Mouse (Mus musculus) heart, embryonic 16.5 days (tissue): ENCODE measurements around the gene Ccdc71. TPM values are rescaled to one million over a fixed set of nuclear protein-coding genes. Genes with fewer than 3 reads are reported as not detected.

Experiments
- ATAC-seq: fragments of 200-750 bp; cut with Nextera tagmentation; replicated peaks from 2 replicates; pipeline ENCODE4 v1.8.0; 2017; ENCODE audit warnings: moderate number of reproducible peaks; ENCODE audit not compliant: insufficient read depth, low FRiP score; ENCODE audit errors: extremely low read depth
- H3K27ac ChIP-seq: fragments of 300-500 bp; sonication (generic); 2 replicates; pipeline ENCODE4 v1.5.1; 2014; ENCODE audit warnings: mild to moderate bottlenecking, low read length, control low read depth, moderate library complexity
- H3K27me3 ChIP-seq: fragments of 300-500 bp; sonication (generic); 2 replicates; pipeline ENCODE4 v1.6.1; 2014; ENCODE audit warnings: low read length, mixed read lengths; ENCODE audit not compliant: control insufficient read depth, insufficient read depth
- H3K36me3 ChIP-seq: fragments of 300-500 bp; sonication (generic); 2 replicates; pipeline ENCODE4 v1.6.1; 2014; ENCODE audit not compliant: control insufficient read depth, insufficient read depth
- H3K4me1 ChIP-seq: fragments of 300-500 bp; sonication (generic); 2 replicates; pipeline ENCODE4 v1.6.1; 2014; ENCODE audit warnings: low read length, mixed read lengths; ENCODE audit not compliant: control insufficient read depth, insufficient read depth
- H3K4me2 ChIP-seq: fragments of 300-500 bp; sonication (generic); 2 replicates; pipeline ENCODE4 v1.6.1; 2014; ENCODE audit warnings: low read depth, mild to moderate bottlenecking, control low read depth, low read length
- H3K4me3 ChIP-seq: fragments of 300-500 bp; sonication (generic); 2 replicates; pipeline ENCODE4 v1.5.1; 2014; ENCODE audit warnings: mild to moderate bottlenecking, control low read depth, low read length
- H3K9ac ChIP-seq: fragments of 300-500 bp; sonication (generic); 2 replicates; pipeline ENCODE4 v1.6.1; 2014; ENCODE audit warnings: low read length, control low read depth
- H3K9me3 ChIP-seq: fragments of 300-500 bp; sonication (generic); replicated peaks from 2 replicates; pipeline ENCODE4 v1.6.1; 2016; ENCODE audit warnings: low read length; ENCODE audit not compliant: control insufficient read depth
- whole genome bisulfite sequencing: fragments of 180-500 bp; shearing (Covaris S2); extraction: QIAGEN DNeasy Blood & Tissue Kit; methylation state at CpG from one replicate; pipeline ENCODE4 v1.1.7; 2014; 5-methylcytosine and 5-hydroxymethylcytosine counted together
- polyA plus RNA-seq: library from polyadenylated mRNA; unstranded; fragments of >200 nt; fragmentation: Nextera tagmentation; extraction: Ambion mirVana; gene quantifications from 2 replicates; pipeline ENCODE4 v1.2.1, GENCODE M21; 2015

Ccdc71 gene
- polyA plus RNA-seq, 1 experiment from 2014 or later, result 44.3 TPM

DNA sequence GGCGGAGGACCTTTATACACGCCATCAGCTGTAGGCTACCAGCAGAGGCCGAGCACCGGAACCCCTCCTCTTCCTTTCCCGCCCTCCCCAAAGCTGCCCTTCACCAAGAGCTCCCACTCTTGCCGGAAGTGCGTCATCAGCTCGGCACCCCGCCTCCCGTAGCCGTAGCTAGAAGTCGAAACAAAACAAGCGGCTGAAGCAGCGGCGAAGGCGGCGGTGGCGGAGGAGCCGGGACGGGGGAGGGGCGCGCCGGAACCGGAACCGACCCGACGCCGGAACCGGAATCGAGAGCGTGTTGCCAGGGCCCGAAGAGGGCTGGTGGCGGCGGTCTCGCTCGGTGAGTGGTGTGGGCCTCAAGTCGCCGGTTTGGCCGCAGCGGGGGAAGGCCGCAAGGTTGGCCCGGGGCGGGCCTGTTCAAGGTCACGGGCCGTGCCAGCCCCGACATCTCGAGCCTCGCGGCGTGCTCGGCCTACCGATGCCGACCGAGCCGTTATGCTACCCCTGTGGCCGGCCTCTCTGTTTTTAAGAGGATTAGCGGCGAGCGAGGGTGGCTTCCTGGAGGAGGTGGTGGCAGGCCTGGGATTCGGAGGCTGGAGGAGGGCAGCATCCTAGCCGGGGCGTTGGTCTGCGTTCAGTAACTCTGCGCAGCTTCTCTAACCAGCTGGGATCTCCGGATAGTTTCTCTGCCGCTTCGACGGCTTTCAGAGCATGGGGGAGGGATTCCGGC lies 30.4 kb downstream of the Ccdc71 start, which contains the start of gene Usp19:
Gene Usp19 (plus strand): TSS at position 44 of the 727 bp plus-strand sequence.
- peaks cover 17% of the 10 kb centered on the region for H3K4me1 ChIP-seq
- peak within 1 kb of the TSS; percentile 92 for H3K9ac ChIP-seq
- no peaks in the 10 kb centered on the region for H3K9me3 ChIP-seq
- peak within 1 kb of the TSS; percentile 97 for H3K27ac ChIP-seq
- ATAC-seq, result peak; percentile 94
- peaks cover 65% of the 10 kb centered on the region for H3K36me3 ChIP-seq
- under 1% methylated on average over 69 of the region's 69 CpGs for WGBS
- no peaks in the 10 kb centered on the region for H3K27me3 ChIP-seq
- peak within 1 kb of the TSS; percentile 95 for H3K4me2 ChIP-seq
- H3K4me3 ChIP-seq, result peak within 1 kb of the TSS; percentile 80

DNA sequence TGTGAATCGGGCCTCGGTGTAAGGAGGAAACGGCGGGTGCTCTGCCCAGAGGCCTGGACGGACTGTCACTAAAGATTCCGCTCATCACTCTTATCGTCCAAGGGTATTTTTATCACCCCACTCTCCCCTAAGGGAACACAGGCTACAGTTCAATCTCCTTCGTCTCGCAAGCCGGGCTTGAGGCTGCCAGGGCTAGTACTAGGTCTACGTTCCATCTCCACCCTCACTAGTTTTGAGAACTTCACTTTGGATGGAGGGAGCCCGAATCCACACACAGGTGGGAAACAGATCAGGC lies 30.9 kb downstream of the Ccdc71 start:
- 0 out of 2 replicates have a peak, but pooled peaks have one; percentile 5 for ATAC-seq
- Histone ChIP-seq H3K9me3 (no peaks in the 10 kb centered on the region), H3K4me2 (peak overlapping the region; percentile 95), H3K4me3 (peak overlapping the region; percentile 80), H3K36me3 (peaks cover 65% of the 10 kb centered on the region), H3K27ac (peak overlapping the region; percentile 97), H3K9ac (peak overlapping the region; percentile 92), H3K4me1 (peaks cover 17% of the 10 kb centered on the region), H3K27me3 (no peaks in the 10 kb centered on the region)
- 3% methylated on average over 12 of the region's 12 CpGs for WGBS

DNA sequence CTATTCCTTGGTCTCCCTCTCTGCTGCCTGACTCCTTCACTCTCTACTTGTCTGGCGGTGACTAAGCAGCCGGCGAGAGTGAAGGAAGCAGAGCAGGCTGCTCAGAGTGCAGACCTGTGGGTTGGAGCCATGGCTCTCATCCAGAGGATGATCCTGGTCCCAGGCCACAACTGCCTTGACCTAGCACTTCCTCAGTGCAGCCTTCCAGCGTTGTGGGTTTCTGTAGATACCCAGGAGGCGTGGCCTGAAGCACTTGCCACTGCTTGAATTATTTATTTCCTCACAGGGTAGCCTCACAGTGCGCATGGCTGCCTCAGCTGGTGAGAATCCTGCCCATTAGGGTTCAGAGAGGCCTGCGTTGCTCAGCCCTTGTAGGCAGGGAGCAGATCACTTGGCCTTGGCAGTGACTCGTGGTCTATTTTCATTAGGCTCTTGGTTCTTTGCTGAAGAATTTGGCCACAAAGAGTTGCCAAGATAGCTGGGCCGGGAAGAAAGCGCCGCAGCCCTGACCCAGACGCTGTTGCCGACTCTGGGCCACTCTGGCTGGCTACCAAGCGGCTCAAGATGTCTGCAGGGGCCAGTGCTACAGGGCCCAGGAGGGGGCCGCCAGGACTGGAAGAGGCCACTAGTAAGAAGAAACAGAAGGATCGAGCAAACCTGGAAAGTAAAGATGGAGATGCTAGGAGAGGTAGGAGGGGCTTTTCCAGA lies 31.9 kb downstream of the Ccdc71 start:
- Histone ChIP-seq H3K4me1 (peaks cover 17% of the 10 kb centered on the region), H3K9me3 (no peaks in the 10 kb centered on the region), H3K27ac (peak overlapping the region; percentile 19), H3K4me2 (peak overlapping the region; percentile 95), H3K9ac (peak overlapping the region; percentile 92), H3K27me3 (no peaks in the 10 kb centered on the region), H3K36me3 (peaks cover 64% of the 10 kb centered on the region), H3K4me3 (peak overlapping the region; percentile 80)
- 67% methylated on average over 16 of the region's 16 CpGs for WGBS
- no peak for ATAC-seq

DNA sequence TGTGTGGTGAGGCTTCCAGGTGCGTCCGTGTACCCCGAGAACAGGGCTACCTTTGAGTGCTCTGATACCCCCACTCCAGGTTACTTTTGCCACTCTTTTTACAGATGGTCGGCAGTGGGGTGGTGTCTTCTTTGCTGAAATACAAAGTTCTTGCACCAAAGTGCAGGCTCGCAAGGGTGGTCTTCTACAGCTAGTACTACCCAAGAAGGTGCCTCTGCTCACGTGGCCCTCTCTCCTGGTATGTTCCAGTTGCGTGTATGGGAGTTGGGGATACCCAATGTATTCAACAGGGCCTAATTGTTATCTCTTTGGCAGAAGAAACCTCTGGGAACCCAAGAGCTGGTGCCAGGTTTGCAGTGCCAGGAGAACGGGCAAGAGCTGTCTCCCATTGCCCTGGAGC lies 32.9 kb downstream of the Ccdc71 start:
- Histone ChIP-seq H3K9ac (no peak overlapping the region), H3K4me1 (peaks cover 17% of the 10 kb centered on the region), H3K9me3 (no peaks in the 10 kb centered on the region), H3K27ac (no peak overlapping the region), H3K27me3 (no peaks in the 10 kb centered on the region), H3K36me3 (peaks cover 67% of the 10 kb centered on the region), H3K4me3 (no peak overlapping the region), H3K4me2 (no peak overlapping the region)
- WGBS, result 93% methylated on average over 8 of the region's 8 CpGs
- no peak for ATAC-seq

DNA sequence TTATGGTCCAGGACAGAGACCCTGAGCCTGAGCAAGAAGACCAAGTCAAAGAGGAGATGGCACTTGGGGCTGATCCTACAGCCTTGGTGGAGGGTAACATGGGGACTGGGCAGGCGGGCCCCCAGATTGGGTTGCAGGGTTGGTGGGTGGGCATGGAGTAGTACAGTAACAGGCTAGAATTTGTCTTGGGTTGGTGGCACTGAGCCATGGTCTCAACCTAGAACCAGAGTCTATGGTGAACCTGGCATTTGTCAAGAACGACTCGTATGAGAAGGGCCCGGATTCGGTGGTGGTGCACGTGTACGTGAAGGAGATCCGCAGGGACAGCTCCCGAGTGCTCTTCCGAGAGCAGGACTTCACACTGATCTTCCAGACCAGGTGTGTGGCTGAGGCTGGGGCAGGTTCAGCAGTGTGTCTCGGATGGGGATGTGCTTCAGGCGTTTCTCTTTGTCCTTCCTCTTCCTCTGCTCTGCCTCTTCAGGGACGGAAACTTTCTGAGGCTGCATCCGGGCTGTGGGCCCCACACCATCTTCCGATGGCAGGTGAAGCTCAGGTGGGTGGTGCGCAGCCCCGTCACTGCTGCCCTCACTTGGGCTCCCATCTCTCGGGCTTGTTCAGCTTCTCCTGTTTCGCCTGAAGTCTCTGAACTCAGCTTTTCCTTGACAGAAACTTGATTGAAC lies 34.0 kb downstream of the Ccdc71 start:
- Histone ChIP-seq H3K27ac (no peak overlapping the region), H3K9ac (no peak overlapping the region), H3K36me3 (peaks cover 70% of the 10 kb centered on the region), H3K4me2 (no peak overlapping the region), H3K4me3 (no peak overlapping the region), H3K27me3 (no peaks in the 10 kb centered on the region), H3K4me1 (peaks cover 17% of the 10 kb centered on the region), H3K9me3 (no peaks in the 10 kb centered on the region)
- WGBS, result 94% methylated on average over 19 of the region's 19 CpGs
- ATAC-seq, result no peak

DNA sequence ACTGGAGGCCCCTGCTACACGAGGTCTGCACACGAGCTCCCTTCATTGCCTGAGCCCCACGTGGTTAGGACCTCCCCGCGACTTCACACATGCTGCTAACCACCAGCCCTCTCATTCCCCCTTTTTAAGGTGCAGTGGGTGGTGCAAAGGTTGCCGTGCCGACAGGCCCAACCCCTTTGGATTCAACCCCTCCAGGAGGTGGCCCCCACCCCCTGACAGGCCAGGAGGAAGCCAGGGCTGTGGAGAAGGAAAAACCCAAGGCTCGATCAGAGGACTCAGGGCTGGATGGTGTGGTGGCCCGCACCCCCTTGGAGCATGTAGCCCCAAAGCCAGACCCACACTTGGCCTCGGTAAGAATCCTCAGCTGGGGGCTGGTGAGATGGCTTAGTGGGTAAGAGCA lies 34.6 kb downstream of the Ccdc71 start:
- Histone ChIP-seq H3K4me3 (no peak overlapping the region), H3K4me2 (no peak overlapping the region), H3K27ac (no peak overlapping the region), H3K4me1 (peaks cover 16% of the 10 kb centered on the region), H3K36me3 (peaks cover 71% of the 10 kb centered on the region), H3K9ac (no peak overlapping the region), H3K27me3 (no peaks in the 10 kb centered on the region), H3K9me3 (no peaks in the 10 kb centered on the region)
- no peak for ATAC-seq
- WGBS, result 81% methylated on average over 10 of the region's 10 CpGs

DNA sequence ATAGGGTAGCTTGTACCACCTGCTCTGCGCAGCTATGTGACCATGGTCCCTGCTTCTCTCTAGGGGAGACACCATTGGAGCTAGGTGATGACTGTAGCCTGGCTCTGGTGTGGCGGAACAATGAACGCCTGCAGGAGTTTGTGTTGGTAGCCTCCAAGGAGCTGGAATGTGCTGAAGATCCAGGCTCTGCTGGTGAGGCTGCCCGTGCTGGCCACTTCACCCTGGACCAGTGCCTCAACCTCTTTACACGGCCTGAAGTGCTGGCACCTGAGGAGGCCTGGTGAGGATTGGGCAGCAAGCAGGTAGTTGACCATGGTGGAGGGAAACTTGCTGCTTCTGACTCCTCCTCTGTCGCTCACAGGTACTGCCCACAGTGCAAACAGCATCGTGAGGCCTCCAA lies 38.9 kb downstream of the Ccdc71 start:
- H3K27ac ChIP-seq, result no peak overlapping the region
- peaks cover 81% of the 10 kb centered on the region for H3K36me3 ChIP-seq
- no peak overlapping the region for H3K4me2 ChIP-seq
- H3K4me1 ChIP-seq, result no peaks in the 10 kb centered on the region
- 92% methylated on average over 7 of the region's 7 CpGs for WGBS
- no peaks in the 10 kb centered on the region for H3K27me3 ChIP-seq
- H3K9me3 ChIP-seq, result no peaks in the 10 kb centered on the region
- H3K9ac ChIP-seq, result no peak overlapping the region
- no peak overlapping the region for H3K4me3 ChIP-seq
- ATAC-seq, result no peak

DNA sequence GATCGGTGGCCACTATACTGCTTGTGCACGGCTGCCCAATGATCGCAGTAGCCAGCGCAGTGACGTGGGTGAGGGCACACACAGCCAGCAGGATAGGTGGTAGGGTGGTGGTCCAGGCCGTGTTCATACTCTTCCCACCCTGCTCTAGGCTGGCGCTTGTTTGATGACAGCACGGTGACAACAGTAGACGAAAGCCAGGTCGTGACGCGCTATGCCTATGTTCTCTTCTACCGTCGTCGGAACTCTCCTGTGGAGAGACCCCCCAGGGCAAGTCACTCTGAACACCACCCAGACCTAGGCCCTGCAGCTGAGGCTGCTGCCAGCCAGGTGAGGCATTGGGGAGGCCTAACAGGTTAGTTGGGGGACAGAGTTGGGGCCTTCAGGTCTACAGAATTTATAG lies 39.6 kb downstream of the Ccdc71 start:
- H3K36me3 ChIP-seq, result peaks cover 74% of the 10 kb centered on the region
- H3K9me3 ChIP-seq, result no peaks in the 10 kb centered on the region
- WGBS, result 84% methylated on average over 15 of the region's 15 CpGs
- no peak overlapping the region for H3K4me2 ChIP-seq
- no peak for ATAC-seq
- H3K27ac ChIP-seq, result no peak overlapping the region
- H3K27me3 ChIP-seq, result no peaks in the 10 kb centered on the region
- no peak overlapping the region for H3K4me3 ChIP-seq
- H3K9ac ChIP-seq, result no peak overlapping the region
- H3K4me1 ChIP-seq, result no peaks in the 10 kb centered on the region

DNA sequence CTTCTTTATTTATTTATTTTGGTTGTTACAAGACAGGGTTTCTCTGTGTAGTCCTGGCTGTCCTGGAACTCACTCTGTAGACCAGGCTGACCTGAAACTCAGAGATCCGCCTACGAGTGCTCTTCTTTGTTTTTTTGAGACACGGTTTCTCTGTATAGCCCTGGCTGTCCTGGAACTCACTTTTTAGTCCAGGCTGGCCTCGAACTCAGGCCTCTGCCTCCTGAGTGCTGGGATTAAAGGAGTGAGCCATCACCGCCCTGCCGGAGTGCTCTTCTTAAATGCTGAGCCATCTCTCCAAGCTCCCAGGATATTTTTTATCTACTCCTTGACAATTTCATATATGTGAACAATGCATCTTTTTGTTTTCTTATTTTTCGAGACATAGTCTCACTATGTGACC lies 46.6 kb downstream of the Ccdc71 start:
- H3K27ac ChIP-seq, result peak overlapping the region; percentile 84
- H3K4me3 ChIP-seq, result peak overlapping the region; percentile 76; the same call in 1 of the 2 replicates
- H3K36me3 ChIP-seq, result peaks cover 23% of the 10 kb centered on the region
- H3K27me3 ChIP-seq, result no peaks in the 10 kb centered on the region
- ATAC-seq, result no peak
- H3K9ac ChIP-seq, result no peak overlapping the region
- WGBS, result 85% methylated on average over 7 of the region's 7 CpGs
- H3K4me1 ChIP-seq, result peaks cover 11% of the 10 kb centered on the region
- H3K9me3 ChIP-seq, result no peaks in the 10 kb centered on the region
- peak overlapping the region; percentile 72 for H3K4me2 ChIP-seq
